Mouse (Mus musculus): Measurements from ENCODE around the gene Artn. TPM values are rescaled to one million over a fixed set of nuclear protein-coding genes. Genes with fewer than 3 reads are reported as not detected.

Gene Artn
- polyA plus RNA-seq, 1 experiment = 0.27 TPM

GRCm38 (mm10) chr4:117908834-117909453 is 20.6 kb downstream of the Artn start:
- no peak for DNase-seq
- no peak overlapping the region for H3K4me3 ChIP-seq (ENCODE audit: control insufficient read depth, insufficient read depth, low read length)
- peaks cover 6% of the 10 kb centered on the region for H3K4me1 ChIP-seq (replicated peaks; ENCODE audit: control insufficient read depth, insufficient read depth, low read length)
- H3K27me3 ChIP-seq (ENCODE audit: control insufficient read depth, insufficient read depth, low read length) = no peaks in the 10 kb centered on the region
- no peak for TF ChIP-seq POLR2A (IDR thresholded peaks at IDR 0.05; ENCODE audit: control insufficient read depth, extremely low read depth, insufficient read depth, low read length, poor library complexity)
- TF ChIP-seq CTCF (IDR thresholded peaks at IDR 0.05; ENCODE audit: borderline replicate concordance, control insufficient read depth, extremely low read depth, insufficient read depth, low read length, poor library complexity) = no peak
- WGBS = 92% methylated on average over 8 of the region's 8 CpGs
- H3K36me3 ChIP-seq (ENCODE audit: control insufficient read depth, insufficient read depth, low read length) = peaks cover 12% of the 10 kb centered on the region
- no peak overlapping the region for H3K27ac ChIP-seq (ENCODE audit: control insufficient read depth, insufficient read depth, low read length)

- H3K27ac ChIP-seq (ENCODE audit: control insufficient read depth, insufficient read depth, low read length) = no peak overlapping the region
- no peak overlapping the region for H3K4me3 ChIP-seq (ENCODE audit: control insufficient read depth, insufficient read depth, low read length)
- no peaks in the 10 kb centered on the region for H3K4me1 ChIP-seq (replicated peaks; ENCODE audit: control insufficient read depth, insufficient read depth, low read length)
- WGBS = 94% methylated on average over 3 of the region's 3 CpGs
- TF ChIP-seq CTCF (IDR thresholded peaks at IDR 0.05; ENCODE audit: borderline replicate concordance, control insufficient read depth, extremely low read depth, insufficient read depth, low read length, poor library complexity) (no peak), POLR2A (IDR thresholded peaks at IDR 0.05; ENCODE audit: control insufficient read depth, extremely low read depth, insufficient read depth, low read length, poor library complexity) (no peak)
- no peaks in the 10 kb centered on the region for H3K27me3 ChIP-seq (ENCODE audit: control insufficient read depth, insufficient read depth, low read length)
- peaks cover 28% of the 10 kb centered on the region for H3K36me3 ChIP-seq (ENCODE audit: control insufficient read depth, insufficient read depth, low read length)
- DNase-seq = no peak
Measured at GRCm38 (mm10) chr4:117906196-117906595, 23.4 kb downstream of the Artn start.

DNA sequence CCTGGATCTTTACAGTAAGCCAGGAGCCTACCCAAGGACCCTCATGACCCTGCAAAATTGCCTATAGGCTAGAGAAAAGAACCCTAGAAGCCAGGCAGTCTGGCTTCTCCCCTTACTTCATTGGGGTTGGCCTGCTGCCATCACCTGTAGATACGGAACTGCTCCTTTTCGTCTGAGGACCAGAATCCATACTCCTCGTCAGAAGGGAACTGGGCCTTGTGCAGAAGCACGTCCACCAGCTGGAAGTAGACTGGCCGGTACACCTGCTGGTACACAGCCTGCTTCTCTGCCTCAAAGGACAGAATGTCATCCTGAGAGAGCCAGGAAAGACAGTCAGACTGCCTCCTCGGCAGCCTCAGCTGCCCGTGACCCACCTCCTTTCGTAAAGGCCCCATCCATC is 24.8 kb downstream of the Artn start:
- WGBS = 97% methylated on average over 8 of the region's 8 CpGs
- no peak for DNase-seq
- Histone ChIP-seq H3K4me1 (replicated peaks; ENCODE audit: control insufficient read depth, insufficient read depth, low read length) (no peaks in the 10 kb centered on the region), H3K27ac (ENCODE audit: control insufficient read depth, insufficient read depth, low read length) (no peak overlapping the region), H3K4me3 (ENCODE audit: control insufficient read depth, insufficient read depth, low read length) (no peak overlapping the region), H3K36me3 (ENCODE audit: control insufficient read depth, insufficient read depth, low read length) (peaks cover 38% of the 10 kb centered on the region), H3K27me3 (ENCODE audit: control insufficient read depth, insufficient read depth, low read length) (no peaks in the 10 kb centered on the region)
- TF ChIP-seq POLR2A (IDR thresholded peaks at IDR 0.05; ENCODE audit: control insufficient read depth, extremely low read depth, insufficient read depth, low read length, poor library complexity) (no peak), CTCF (IDR thresholded peaks at IDR 0.05; ENCODE audit: borderline replicate concordance, control insufficient read depth, extremely low read depth, insufficient read depth, low read length, poor library complexity) (no peak)

DNA sequence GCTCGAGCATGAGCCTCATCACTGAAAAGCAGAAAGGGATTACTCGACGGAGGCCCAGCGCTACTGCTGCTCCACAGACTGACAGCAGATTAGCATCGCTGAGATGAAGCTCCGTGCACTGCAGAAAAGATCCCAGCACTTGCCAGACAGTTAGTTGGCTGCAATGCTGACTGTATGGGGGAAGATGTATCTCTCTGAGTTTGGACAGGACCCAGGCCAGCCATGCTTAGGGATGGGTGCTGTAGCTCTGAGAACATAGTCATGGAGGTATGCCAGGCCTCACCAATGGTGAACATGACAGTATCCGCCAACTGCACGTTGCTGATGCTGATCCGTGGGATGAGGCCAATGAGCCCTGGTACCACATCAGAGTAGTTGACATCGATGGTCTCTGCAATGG is 25.5 kb downstream of the Artn start:
- H3K4me3 ChIP-seq (ENCODE audit: control insufficient read depth, insufficient read depth, low read length) = no peak overlapping the region
- 97% methylated on average over 10 of the region's 10 CpGs for WGBS
- no peak overlapping the region for H3K27ac ChIP-seq (ENCODE audit: control insufficient read depth, insufficient read depth, low read length)
- H3K4me1 ChIP-seq (replicated peaks; ENCODE audit: control insufficient read depth, insufficient read depth, low read length) = no peaks in the 10 kb centered on the region
- no peak for DNase-seq
- no peaks in the 10 kb centered on the region for H3K27me3 ChIP-seq (ENCODE audit: control insufficient read depth, insufficient read depth, low read length)
- H3K36me3 ChIP-seq (ENCODE audit: control insufficient read depth, insufficient read depth, low read length) = peaks cover 38% of the 10 kb centered on the region
- no peak for TF ChIP-seq POLR2A (IDR thresholded peaks at IDR 0.05; ENCODE audit: control insufficient read depth, extremely low read depth, insufficient read depth, low read length, poor library complexity)
- no peak for TF ChIP-seq CTCF (IDR thresholded peaks at IDR 0.05; ENCODE audit: borderline replicate concordance, control insufficient read depth, extremely low read depth, insufficient read depth, low read length, poor library complexity)

DNA sequence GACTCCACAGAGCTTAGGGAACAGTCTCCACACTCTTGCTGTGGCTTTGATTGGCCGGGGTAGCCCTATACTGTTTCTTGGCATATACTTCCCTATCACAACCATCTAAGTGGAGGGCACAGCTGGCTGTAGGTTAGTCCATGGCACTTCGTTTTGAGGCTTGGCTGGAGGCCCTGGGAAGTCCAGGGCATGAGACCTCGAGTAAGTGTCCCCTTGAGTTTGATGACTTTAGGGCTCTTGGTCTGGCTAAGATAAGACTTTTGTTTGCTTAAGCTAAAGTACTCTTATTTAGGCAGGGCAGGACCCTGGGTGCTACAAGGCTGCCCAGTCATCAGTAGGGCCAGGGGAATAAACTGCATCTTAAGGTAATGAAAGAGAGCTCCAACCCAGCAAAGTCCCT is 31.5 kb downstream of the Artn start:
- no peak overlapping the region for H3K4me3 ChIP-seq (ENCODE audit: control insufficient read depth, insufficient read depth, low read length)
- H3K36me3 ChIP-seq (ENCODE audit: control insufficient read depth, insufficient read depth, low read length) = peaks cover 21% of the 10 kb centered on the region
- H3K27ac ChIP-seq (ENCODE audit: control insufficient read depth, insufficient read depth, low read length) = no peak overlapping the region
- no peak for TF ChIP-seq POLR2A (IDR thresholded peaks at IDR 0.05; ENCODE audit: control insufficient read depth, extremely low read depth, insufficient read depth, low read length, poor library complexity)
- TF ChIP-seq CTCF (IDR thresholded peaks at IDR 0.05; ENCODE audit: borderline replicate concordance, control insufficient read depth, extremely low read depth, insufficient read depth, low read length, poor library complexity) = no peak
- WGBS = 88% methylated on average over 3 of the region's 3 CpGs
- H3K27me3 ChIP-seq (ENCODE audit: control insufficient read depth, insufficient read depth, low read length) = no peaks in the 10 kb centered on the region
- H3K4me1 ChIP-seq (replicated peaks; ENCODE audit: control insufficient read depth, insufficient read depth, low read length) = no peaks in the 10 kb centered on the region
- DNase-seq = no peak

DNA sequence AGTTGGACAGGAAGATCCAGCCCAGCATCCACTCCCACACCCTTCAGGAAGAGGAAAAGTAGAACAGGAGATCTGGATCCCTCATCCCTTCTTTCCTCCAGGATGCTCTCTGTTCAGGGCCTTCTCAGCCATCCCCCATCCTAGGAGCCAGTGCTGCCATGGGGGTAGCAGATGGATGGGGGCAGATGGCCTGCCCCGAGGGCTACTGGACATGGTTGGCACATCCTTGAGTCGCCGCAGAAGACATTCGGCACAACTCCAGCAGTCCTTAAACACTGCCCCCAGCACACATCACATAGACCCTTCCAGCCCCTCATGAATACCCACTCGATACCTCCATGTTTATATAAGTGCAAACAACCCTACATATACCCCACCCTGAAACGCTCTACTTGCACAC is 33.5 kb downstream of the Artn start:
- DNase-seq = no peak
- Histone ChIP-seq H3K36me3 (ENCODE audit: control insufficient read depth, insufficient read depth, low read length) (peaks cover 8% of the 10 kb centered on the region; the same call in 1 of the 2 replicates), H3K4me3 (ENCODE audit: control insufficient read depth, insufficient read depth, low read length) (no peak overlapping the region), H3K27me3 (ENCODE audit: control insufficient read depth, insufficient read depth, low read length) (no peaks in the 10 kb centered on the region), H3K27ac (ENCODE audit: control insufficient read depth, insufficient read depth, low read length) (no peak overlapping the region), H3K4me1 (replicated peaks; ENCODE audit: control insufficient read depth, insufficient read depth, low read length) (peaks cover 7% of the 10 kb centered on the region)
- TF ChIP-seq POLR2A (IDR thresholded peaks at IDR 0.05; ENCODE audit: control insufficient read depth, extremely low read depth, insufficient read depth, low read length, poor library complexity) (no peak), CTCF (IDR thresholded peaks at IDR 0.05; ENCODE audit: borderline replicate concordance, control insufficient read depth, extremely low read depth, insufficient read depth, low read length, poor library complexity) (no peak)
- 94% methylated on average over 6 of the region's 6 CpGs for WGBS

GRCm38 (mm10) chr4:117895339-117895738 is 34.2 kb downstream of the Artn start:
- Histone ChIP-seq H3K27ac (ENCODE audit: control insufficient read depth, insufficient read depth, low read length) (no peak overlapping the region), H3K4me3 (ENCODE audit: control insufficient read depth, insufficient read depth, low read length) (no peak overlapping the region), H3K4me1 (replicated peaks; ENCODE audit: control insufficient read depth, insufficient read depth, low read length) (peaks cover 11% of the 10 kb centered on the region), H3K36me3 (ENCODE audit: control insufficient read depth, insufficient read depth, low read length) (peaks cover 4% of the 10 kb centered on the region; the same call in 1 of the 2 replicates), H3K27me3 (ENCODE audit: control insufficient read depth, insufficient read depth, low read length) (no peaks in the 10 kb centered on the region)
- no peak for DNase-seq
- TF ChIP-seq CTCF (IDR thresholded peaks at IDR 0.05; ENCODE audit: borderline replicate concordance, control insufficient read depth, extremely low read depth, insufficient read depth, low read length, poor library complexity) (no peak), POLR2A (IDR thresholded peaks at IDR 0.05; ENCODE audit: control insufficient read depth, extremely low read depth, insufficient read depth, low read length, poor library complexity) (no peak)
- WGBS = 93% methylated on average over 7 of the region's 7 CpGs

Measured in thymus, adult 2 months (tissue).